Mouse (Mus musculus) gastrocnemius, adult 2 months (tissue): ENCODE measurements around the gene Fads1. TPM values are rescaled to one million over a fixed set of nuclear protein-coding genes. Genes with fewer than 3 reads are reported as not detected.
A peak's percentile ranks its signal among the peaks of the same experiment; 100 is the strongest.
"Not testable (repeated sequence)": the region's sequence is repeated elsewhere in the genome, so short reads cannot be mapped to it uniquely, and the experiment has no call there.

Source experiments
- DNase-seq: peaks from one replicate; pipeline ENCODE4 v3.0.0; 2022
- H3K27ac ChIP-seq: fragments of 200-600 bp; 2 replicates; pipeline ENCODE4 v1.8.1; 2022; ENCODE audit warnings: mild to moderate bottlenecking
- H3K4me3 ChIP-seq: fragments of 200-600 bp; 2 replicates; pipeline ENCODE4 v1.8.1; 2022; ENCODE audit warnings: mild to moderate bottlenecking, moderate library complexity
- CTCF ChIP-seq: fragments of 200-600 bp; IDR thresholded peaks from 2 replicates; pipeline ENCODE4 v1.8.1; 2022; ENCODE audit warnings: antibody characterized with exemption, mild to moderate bottlenecking, moderate library complexity
- intact Hi-C: fragments of 180-260 bp; cut with DNase I; formaldehyde crosslinking; loops from one replicate; pipeline ENCODE4 v1.15.1; 2025
- total RNA-seq, 2 experiments: library from RNA; stranded (reverse); gene quantifications; 2 replicates each; pipeline ENCODE4 v1.2.3; 2021

The Fads1 gene
- total RNA-seq, 2 experiments from 2014 or later, result 4.2 to 9.9 TPM

DNA sequence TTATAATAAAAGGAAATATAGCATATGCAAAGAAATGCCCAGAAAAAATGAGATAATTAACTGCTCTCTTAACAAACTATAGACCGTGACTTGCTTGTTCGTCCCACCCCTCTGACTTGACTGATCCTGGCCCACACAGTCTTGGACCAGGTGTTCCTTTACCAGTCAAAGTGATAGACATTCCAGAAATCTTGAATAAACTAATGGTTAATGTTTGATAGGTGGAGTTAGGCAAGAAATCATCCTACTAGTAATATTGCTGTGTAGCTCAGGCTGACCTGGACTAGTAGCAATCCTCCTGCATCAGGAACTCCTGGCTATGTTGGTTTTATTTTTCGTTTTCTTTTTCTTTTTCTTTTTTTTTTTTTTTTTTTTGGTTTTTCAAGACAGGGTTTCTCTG is 14.2 kb upstream of the Fads1 start:
- Histone ChIP-seq H3K4me3 (no peak overlapping the region), H3K27ac (no peak overlapping the region)
- no peak for DNase-seq
- intact Hi-C loops, result no loop called here
- TF ChIP-seq CTCF, result no peak

DNA sequence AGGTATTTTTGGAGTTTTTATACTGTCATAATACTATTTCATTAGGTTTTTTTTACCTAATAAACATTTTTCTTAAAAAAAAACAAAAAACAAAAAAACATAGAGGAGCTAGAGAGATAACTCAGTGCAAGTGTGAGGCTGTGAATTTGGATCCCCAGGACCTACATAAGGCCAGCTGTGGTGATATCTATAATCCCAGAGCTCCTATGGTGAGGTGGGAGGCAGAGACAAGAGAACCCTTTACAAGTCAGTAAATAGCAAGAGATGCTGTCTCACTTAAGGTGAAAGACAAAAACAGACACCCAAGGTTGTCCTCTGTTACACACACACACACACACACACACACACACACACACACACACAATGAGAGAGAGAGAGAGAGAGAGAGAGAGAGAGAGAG is 13.5 kb upstream of the Fads1 start:
- DNase-seq, result no peak
- H3K4me3 ChIP-seq, result no peak overlapping the region
- no peak overlapping the region for H3K27ac ChIP-seq
- intact Hi-C loops, result no loop called here
- no peak for TF ChIP-seq CTCF

DNA sequence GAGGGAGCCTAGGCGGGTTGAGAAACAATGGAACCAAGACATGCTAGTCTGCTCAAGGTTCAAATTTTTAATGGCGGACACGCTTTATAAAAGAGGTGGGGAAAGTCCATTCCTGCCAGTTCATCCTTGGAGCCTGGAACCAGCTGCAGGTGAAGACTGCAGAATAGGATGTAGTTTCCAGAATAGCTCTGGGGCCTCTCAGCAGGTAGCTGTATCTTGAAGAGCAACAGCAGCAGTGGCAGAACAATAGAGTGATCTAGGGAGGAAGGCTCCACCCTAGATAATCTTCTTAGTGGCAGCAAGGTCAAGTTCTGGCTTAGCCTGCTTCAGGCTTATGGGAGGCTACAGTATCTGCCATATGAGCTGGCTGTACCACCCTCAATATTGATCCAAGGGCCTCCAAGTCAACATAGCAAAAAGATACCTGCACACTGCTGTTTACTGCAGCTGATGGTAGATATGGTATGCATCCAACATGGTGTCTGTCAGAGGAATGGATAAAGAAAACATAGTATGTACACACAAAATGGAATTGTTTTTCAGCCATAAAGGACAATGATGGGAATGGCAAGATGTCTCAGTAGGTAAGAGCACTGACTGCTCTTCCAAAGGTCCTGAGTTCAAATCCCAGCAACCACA is 12.9 kb upstream of the Fads1 start:
- H3K4me3 ChIP-seq, H3K27ac ChIP-seq, DNase-seq, intact Hi-C loops: not testable (repeated sequence)

DNA sequence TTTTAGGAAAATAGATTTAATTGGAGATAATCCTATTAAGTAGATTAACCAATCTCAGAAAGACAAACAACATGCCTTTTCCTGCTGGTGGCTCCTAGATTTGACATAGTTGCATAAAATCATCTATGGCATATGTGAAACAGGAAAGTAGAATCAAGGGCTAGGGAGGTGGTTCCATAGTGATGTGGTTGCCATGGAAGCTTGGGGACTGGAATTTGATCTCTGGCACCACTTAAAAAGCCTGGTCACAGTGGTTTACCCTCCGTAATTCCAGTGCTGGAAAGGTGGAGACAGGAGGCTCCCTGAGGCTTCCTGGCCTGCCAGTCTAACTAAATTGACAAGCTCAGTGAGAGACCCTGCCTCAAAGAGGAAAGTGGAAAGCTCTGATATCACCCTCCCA is 12.2 kb upstream of the Fads1 start:
- no peak overlapping the region for H3K27ac ChIP-seq
- no peak for TF ChIP-seq CTCF
- no peak for DNase-seq
- intact Hi-C loops, result no loop called here
- H3K4me3 ChIP-seq, result no peak overlapping the region

DNA sequence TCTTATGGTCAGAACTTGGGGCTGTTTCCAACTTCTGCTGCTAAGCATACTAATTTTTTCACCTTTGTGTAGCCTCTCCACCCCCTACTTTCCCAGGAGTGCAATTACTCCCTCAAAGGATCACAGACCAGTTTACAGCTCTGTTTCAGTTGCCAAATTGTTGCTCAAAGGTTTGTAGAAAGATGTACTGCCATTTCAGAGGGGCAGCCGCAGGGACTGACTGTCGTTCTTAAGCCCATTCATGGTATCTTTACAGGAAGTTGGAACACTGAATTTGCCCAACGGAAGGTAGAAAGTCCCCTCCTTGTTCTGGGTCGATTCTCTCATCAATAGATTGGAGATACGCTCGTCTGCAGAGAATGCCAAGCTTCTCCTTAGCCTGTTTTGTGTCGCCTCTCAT is 11.3 kb upstream of the Fads1 start:
- intact Hi-C loops, result no loop called here
- TF ChIP-seq CTCF, result no peak
- no peak for DNase-seq
- Histone ChIP-seq H3K4me3 (no peak overlapping the region), H3K27ac (no peak overlapping the region)

DNA sequence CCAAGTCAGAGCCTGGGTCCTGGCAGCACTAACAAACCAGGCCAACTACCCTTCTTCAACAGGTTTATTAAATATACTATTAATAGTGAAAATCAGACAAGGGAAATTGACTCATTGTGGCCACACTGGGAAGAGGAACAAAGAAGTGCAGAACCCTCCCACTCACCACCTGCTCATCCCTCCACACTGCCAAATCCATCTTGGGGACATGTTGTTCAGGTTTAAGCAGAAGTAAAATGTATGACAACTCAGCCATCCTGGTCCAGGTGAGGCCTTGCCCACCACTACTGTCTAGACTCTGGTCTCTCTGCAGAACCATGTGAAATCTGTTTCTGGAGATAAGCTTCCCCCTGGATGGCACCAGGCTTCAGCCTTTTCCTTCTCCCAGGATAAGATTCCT is 10.8 kb upstream of the Fads1 start:
- no peak for TF ChIP-seq CTCF
- intact Hi-C loops, result no loop called here
- Histone ChIP-seq H3K27ac (no peak overlapping the region), H3K4me3 (no peak overlapping the region)
- no peak for DNase-seq

DNA sequence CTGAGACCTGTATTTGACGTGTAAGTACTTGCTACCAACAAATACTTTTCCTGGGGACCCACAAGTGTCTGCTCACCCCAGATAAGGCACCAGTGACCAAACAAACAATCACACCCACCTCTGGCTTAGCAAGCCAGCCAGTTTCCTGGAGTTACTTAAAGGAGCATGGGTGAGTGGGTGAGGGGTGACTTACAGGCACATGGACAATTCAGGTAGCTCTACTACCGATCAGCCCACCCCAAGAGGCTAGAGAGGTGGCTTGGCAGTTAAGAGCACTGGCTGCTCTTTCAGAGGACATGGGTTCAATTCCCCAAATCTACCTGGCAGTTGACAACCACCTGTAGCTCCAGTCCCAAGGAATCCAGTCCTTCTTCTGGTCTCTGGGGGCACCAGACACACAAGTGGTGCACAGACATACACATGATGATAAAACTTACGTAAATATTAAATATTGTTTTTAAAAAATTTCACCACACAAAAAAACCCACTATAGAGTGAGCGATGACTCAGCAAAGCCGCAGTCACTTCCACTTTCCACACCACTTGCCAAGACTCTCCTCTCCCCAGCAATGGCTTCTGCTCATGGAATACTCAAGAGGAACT is 9.5 kb upstream of the Fads1 start:
- Histone ChIP-seq H3K4me3 (no peak overlapping the region), H3K27ac (no peak overlapping the region)
- intact Hi-C loops, result no loop called here
- TF ChIP-seq CTCF, result no peak
- no peak for DNase-seq

DNA sequence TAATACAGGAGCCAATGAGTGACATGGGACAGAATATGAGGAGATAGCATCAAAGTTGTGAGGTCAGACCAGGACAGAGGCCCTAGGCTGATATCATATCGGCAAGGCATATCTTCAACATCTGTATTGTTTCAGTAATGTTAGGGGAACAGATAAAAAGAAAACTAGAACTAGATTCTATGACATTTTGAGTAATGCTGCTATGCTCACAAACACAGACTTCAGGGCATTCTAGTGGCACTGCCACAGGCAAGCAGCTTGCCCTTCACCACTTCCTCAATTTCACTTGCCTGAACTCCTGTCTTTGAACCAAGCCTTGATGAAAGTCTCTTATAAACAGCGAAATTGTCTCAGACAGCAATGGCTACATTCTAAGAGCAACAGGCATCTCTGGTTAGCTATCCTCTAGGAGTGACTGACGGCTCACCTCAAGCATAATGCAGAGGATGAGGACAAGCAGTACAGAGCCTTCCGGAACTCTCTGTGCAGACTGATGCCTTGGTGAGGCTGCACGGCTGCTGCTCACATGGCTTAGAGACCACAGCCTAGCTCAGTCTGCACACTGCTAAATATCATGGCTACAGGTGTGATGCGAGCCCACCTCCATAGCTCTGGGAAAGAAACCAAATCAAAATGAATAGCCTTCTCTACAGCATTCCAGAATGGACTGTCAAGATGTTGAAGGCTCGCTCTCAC is 8.7 kb upstream of the Fads1 start:
- Histone ChIP-seq H3K4me3 (no peak overlapping the region), H3K27ac (no peak overlapping the region; the same call in 1 of the 2 replicates)
- TF ChIP-seq CTCF, result no peak
- intact Hi-C loops, result no loop called here
- no peak for DNase-seq

DNA sequence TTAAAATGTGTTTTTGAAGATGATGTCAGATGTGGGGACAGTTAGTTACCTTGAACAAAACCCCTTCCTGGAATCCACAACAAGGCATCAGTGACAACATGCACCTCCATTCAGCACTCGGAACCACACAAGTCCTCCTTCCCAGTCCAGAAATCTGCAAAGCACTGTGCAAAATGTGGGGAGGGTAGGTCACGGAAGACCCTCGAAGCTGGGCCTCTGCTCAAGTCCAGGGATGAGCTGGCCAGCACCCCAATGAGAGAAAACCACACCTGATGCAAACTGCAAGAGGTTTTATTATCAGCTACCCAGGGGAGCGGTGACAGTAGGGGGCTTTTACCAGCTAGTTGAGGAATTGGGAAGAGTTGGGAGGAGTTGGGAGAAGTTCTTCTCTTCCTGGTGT is 7.7 kb upstream of the Fads1 start:
- Histone ChIP-seq H3K27ac (no peak overlapping the region), H3K4me3 (no peak overlapping the region)
- TF ChIP-seq CTCF, result no peak
- DNase-seq, result no peak
- intact Hi-C loops, result no loop called here

DNA sequence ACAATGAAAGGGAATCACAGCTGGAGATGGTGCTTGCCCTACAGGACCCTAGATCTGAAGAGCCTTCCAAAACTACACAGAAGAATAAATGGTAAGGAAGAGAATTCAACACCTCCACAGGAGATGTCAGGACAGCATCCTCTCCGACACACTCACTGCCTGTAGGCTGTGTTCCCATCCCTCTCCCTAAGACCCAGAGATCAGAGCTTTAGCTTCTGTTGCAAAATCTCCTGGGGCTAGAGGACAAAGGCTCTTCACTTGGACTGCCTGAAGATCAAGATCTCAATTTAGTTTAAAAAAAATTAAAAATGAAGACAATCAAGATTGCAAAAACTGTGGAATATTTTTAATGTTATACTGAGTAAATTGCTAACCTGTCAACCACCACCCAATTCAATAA is 6.2 kb upstream of the Fads1 start:
- no peak for DNase-seq
- TF ChIP-seq CTCF, result no peak
- no peak overlapping the region for H3K4me3 ChIP-seq
- intact Hi-C loops, result no loop called here
- no peak overlapping the region for H3K27ac ChIP-seq

DNA sequence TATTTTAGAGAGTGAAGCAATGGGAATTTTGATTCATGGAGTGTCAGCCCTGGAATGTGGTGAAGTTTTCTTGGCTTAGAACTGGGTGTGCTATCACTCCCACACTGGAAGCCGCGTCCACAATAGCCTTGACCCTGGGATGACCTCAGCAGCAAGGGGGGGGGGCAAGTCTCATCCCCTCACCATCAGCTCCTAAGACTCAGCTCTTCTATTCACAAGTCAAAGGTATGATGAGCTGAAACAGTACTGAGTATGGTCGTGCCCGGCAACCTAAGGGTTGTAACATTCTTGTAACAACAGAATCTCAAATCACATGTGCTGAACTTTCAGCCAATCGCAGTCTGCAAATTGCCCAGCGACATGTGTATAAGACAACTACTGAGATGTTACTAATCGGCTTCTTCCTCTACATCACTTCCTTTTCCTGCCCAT is 5.7 kb upstream of the Fads1 start:
- H3K27ac ChIP-seq, result no peak overlapping the region
- TF ChIP-seq CTCF, result no peak
- no peak for DNase-seq
- intact Hi-C loops, result no loop called here
- no peak overlapping the region for H3K4me3 ChIP-seq

DNA sequence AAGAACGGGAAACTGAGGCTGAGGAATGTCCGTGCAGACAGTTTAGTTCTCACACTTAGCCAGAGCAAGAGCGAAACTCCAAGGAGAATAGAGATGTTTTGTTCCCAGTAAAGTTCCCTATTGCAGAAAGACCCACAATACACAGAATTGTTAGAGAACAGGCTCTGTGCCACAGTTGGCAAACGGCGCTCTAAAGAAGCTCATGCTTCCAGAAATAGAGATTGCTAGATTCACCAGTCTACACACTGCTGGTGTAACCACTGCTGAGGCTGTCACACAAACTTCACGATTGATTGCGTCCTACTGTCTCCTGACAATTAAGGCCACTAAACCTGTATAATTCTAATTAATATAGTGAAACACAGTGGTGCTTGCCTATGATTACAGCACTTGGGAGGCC is 1.5 kb upstream of the Fads1 start:
- intact Hi-C loops, result loop anchor here (10.0 kb wide), 1 partner anchor 76 kb away; the partner anchor contains the start of gene Fads2
- no peak overlapping the region for H3K4me3 ChIP-seq
- H3K27ac ChIP-seq, result no peak overlapping the region
- DNase-seq, result no peak
- no peak for TF ChIP-seq CTCF

DNA sequence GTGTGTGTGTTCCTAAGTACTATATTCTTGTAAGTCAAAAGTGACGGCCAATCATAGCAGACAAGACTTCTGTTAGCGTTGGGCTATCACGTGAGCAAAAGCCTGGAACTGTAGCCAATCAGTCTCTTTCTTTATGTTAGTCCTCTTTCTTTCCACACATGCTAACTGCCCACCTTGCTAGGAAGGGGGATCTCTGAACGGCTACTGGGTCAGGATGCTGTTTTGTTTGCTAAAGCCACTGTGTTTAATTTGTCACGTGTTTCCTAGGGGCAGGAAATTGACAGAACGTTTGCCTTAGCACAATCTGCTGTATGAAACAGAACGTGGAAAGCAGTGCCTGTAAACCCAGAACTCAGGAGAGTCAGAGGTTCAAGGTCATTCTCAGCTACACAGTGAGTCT is 546 bp upstream of the Fads1 start:
- peak overlapping the region; percentile 94 for H3K4me3 ChIP-seq
- no peak for TF ChIP-seq CTCF
- no peak for DNase-seq
- intact Hi-C loops, result loop anchor here (10.0 kb wide), 1 partner anchor 77 kb away; the partner anchor contains the start of gene Fads2
- peak overlapping the region; percentile 85 for H3K27ac ChIP-seq
